Mouse (Mus musculus) liver, postnatal 0 days (tissue): Measurements from ENCODE around the gene Nrg4.

Source experiments
- CTCF ChIP-seq: sonication (generic); IDR thresholded peaks from 2 replicates; pipeline ENCODE4 v1.5.1; 2016; ENCODE audit warnings: antibody characterized with exemption, low read depth
- EP300 ChIP-seq: IDR thresholded peaks from 2 replicates; pipeline ENCODE4 v1.6.1; 2016; ENCODE audit warnings: antibody characterized with exemption, low read depth, mild to moderate bottlenecking

GRCm38 (mm10) chr9:55195876-55196275 is 130.8 kb downstream of the Nrg4 start:
- TF ChIP-seq CTCF (no peak), EP300 (no peak)
